Mouse (Mus musculus): ENCODE data around the gene Plcb2.

Plcb2 gene

DNA sequence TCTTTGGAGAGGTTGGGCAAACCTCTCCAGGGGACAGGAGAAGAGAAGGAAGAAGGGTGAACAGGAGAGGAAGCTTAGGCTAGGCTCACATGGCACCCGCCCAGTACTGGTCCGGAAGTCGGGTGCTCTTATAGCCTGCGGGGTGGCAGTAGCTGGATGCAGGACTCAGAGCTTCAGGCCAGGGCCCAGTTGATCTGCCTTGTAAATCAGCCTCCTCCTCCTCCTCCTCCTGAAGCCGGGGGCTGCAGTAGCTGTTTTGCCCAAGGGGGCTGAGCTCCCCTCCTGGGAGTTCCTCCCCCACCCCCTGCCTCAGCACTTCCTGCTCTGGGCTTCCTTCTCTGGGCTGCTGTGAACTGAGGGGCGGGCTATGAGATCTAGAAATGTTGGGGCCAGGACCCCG lies at the start of gene Plcb2:
Plcb2 (minus strand) TSS at position 102 of the 400 bp plus-strand sequence.
- in situ Hi-C loops (cut with MboI, MseI) = no loop called here

GRCm38 (mm10) chr2:118776295-118776694 lies 48.1 kb upstream of the Plcb2 start:
- in situ Hi-C loops (cut with MboI, MseI) = no loop called here

GRCm38 (mm10) chr2:118775846-118776245 lies 47.6 kb upstream of the Plcb2 start:
- in situ Hi-C loops (cut with MboI, MseI) = no loop called here

DNA sequence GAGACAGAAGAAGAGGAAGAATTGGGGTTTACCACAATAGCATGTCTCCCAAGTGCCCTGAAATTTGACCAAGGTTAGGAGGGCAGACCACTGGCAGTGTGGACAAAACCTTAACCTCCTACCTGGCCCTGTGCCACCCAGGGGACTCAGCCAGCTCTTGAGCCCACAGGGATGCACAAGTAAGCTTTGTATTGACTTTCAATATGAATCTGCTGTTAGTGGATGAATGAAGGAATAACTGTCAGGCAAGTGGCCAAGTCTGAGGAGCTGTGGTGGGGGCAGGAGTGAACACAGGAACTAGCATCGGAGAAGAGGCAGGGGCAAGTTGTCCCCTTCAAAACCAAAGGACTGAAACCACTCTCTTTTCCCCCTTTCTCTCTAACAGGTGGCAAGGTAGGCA lies 47.2 kb upstream of the Plcb2 start:
- in situ Hi-C loops (cut with MboI, MseI) = no loop called here

DNA sequence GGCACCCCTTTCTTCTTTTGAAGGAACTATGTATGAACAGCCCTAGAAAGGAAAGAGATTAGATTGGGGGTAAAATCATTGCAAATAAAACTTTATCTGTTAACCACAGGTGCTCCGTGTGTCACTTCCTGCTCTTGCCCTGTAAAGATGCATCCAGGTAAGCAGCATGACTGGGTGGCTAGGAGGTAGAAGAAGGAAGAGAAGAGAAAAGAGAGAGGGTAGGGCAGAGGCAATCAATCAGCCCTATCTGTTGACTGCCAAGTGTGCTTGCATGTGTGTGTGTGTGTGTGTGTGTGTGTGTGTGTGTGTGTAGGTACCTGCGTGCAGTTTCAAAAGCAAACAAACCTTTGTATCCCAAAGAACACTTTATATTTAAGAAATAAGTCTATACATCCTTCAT lies 46.3 kb upstream of the Plcb2 start:
- in situ Hi-C loops (cut with MboI, MseI) = no loop called here

DNA sequence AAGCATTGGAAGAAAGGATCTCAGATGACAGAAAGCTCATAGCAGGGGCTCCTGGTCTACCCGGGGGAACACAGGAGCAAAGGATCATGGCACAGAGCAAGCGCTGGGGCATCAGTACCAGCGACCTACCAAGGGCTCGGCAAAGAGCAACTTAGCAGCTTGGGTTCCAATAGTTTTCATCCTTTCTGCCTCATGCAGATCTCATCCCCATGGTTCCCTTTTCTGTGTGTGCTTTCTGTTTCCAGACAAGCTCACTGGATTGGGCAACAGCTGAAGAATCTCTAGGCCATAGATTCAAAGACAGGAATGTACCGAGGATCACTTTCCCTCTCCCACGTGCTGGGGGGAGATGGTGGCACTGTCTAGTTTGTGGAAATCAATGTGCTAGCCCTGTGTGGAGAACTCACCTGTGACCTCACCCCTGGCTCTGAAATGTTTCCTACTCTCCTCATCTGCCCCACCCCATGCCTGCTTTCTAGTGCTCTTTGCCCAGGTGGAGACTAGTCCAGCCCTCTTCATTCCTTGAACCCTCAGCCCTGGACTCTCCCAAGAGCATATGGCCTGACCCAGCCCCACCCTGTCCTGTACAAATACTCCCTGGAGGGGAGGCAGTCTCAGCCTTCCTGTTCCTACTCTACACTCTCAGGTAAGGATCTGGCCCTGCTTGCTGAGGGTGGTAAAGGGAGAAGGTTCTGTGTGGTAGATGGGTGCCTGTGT lies 44.1 kb upstream of the Plcb2 start, which contains the start of gene Phgr1:
Phgr1 (plus strand) TSS at position 612 of the 717 bp plus-strand sequence.
- in situ Hi-C loops (cut with MboI, MseI) = no loop called here

- in situ Hi-C loops (cut with MboI, MseI) = loop anchor here in 1 of 2 experiments (5.0 kb wide), 1 partner anchor 111 kb away; no protein-coding TSS in a partner anchor
Observed at GRCm38 (mm10) chr2:118766041-118767033, 38.1 kb upstream of the Plcb2 start.

DNA sequence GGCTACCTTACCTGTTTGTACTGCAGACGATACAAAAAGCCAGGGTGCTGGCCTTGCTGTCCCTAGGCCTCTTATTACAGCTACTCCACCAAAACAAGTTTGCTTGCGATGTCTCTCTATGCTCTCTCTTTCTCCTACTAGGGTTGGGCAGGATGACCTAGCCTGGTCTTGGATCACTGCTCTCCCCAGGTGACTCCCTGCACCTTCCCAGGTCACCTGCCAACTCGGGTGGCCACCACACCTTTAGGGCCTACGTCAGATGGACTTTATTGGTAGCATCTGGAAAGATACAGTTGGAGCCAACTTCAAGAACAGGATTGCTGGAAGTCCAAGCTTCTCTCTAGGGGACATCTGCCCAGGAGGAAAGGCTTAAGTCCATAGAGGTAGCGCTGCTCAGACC lies 36.6 kb upstream of the Plcb2 start:
- in situ Hi-C loops (cut with MboI, MseI) = loop anchor here (5.0 kb wide), 2 partner anchors 112 to 128 kb away; no protein-coding TSS in a partner anchor

DNA sequence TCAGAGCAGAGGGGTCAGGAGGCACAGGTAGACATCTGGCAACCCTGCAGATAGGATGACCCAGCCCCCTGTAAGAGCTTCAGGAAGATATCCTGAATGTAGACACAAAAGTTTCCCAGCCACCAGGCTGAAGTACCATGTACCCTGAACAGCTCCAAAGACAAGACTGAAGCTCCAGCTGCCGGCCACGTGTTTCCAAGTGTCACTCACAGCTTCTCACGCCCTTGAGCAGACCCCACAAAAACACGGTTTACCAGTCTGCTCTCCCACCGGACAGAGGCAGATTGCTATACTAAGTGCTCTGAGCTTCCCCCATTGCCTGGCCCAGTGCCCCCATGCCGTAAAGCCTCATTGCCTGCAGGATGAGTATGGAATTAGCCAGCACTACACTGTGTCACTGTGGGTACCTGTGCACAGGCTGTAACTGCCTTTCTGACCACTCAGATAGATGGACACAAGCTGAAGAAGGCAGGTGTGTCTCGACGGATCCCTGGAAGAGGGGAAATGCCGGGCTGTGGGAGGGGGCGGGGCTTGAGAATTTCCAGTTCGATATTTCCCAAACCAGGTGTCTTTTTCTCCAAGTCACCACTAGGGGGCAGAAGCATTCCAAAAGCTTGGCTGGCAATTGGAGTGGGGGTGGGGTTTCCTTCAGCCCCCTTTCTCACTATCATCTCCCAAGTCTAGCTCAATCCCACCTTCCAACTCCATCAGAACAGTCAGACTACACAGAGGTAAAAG lies 36.0 kb upstream of the Plcb2 start:
- in situ Hi-C loops (cut with MboI, MseI) = loop anchor here in 1 of 2 experiments (5.0 kb wide), 2 partner anchors 113 to 127 kb away; no protein-coding TSS in a partner anchor

DNA sequence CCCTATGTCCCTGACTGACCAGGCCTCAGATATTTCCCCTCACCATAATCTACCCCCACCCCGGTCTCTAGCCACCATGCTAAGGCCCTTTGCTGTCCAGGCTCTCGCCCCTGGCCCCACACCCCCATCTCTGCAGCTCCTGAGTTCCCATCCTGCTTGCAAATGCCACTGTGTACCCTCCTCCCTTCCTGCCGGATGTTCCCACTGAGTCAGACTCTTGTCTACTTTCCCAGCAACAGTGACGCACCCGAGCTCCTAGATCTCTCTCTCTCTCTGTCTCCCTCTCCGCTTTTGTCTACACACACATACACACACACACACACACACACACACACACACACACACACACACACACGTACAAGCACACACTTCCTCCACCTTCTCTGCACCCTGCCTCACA lies 35.2 kb upstream of the Plcb2 start:
- in situ Hi-C loops (cut with MboI, MseI) = loop anchor here in 1 of 2 experiments (5.0 kb wide), 2 partner anchors 114 to 126 kb away; no protein-coding TSS in a partner anchor

DNA sequence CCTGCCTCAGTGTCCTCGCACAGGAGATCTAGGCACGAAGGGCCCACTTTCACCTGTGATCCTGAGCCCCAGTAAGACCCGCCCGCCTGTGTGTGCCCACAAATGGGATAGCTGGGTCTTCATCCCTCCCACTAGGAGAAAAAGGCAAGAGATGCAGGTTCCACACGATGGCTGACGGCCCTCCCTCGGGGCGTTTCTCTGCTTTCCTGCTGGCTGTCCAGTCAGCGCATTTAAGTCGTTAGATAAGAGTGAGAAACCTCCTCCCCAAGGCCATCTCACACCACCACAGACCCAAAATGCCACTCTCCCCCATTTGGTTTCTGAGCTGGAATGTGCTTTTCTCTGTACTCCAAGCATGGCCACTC lies 34.5 kb upstream of the Plcb2 start:
- in situ Hi-C loops (cut with MboI, MseI) = loop anchor here in 1 of 2 experiments (5.0 kb wide), 2 partner anchors 115 to 125 kb away; no protein-coding TSS in a partner anchor

DNA sequence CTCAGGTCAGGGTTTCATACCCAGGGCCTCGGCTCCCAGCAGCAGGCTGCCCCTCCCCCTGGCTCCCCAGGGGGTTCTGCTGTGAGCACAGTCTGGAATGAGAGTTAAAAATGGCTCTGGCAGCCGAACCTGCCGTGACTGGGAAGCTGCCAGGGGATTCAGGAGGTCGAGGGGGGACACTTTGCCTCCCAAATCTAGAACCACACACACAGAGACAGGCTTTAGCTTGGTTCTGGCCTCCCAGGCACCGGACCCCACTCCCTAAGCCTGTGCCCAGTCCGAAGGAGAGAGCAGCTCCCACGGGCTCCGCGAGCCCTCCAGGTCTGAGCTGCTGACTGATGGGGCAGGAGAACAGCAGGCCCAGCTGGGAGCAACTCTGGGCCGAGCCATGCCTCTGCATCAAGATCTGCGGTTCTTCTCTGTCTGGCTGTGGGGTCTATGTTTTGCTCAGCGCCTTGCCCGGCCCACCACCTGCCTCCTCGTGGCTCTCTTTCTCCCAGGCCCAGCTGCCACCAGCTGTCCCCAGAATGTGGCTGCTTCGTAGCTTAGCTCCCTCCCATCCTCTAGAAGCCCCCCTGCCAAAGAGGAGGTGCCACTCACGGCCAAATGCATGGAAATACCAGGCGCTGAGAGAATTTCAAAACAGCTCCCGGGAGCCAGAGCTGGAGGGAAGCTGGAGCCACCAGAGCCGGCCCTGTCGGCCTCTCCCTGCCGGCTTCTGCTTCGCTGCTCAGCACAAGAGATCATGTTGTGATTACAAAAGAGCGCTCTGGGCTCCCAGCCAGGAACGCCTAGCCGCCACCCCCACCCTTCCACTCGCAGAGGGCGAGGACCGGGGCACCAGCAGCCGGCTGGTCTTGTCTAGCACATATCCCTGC lies 33.9 kb upstream of the Plcb2 start, which contains the start of gene Ccdc9b:
Ccdc9b (minus strand) TSS at position 756 of the 878 bp plus-strand sequence.
- in situ Hi-C loops (cut with MboI, MseI) = loop anchor here in 1 of 2 experiments (5.0 kb wide), 2 partner anchors 115 to 125 kb away; no protein-coding TSS in a partner anchor

GRCm38 (mm10) chr2:118761358-118761757 lies 33.1 kb upstream of the Plcb2 start:
- in situ Hi-C loops (cut with MboI, MseI) = loop anchor here in 1 of 2 experiments (5.0 kb wide), 2 partner anchors 116 to 124 kb away; no protein-coding TSS in a partner anchor

DNA sequence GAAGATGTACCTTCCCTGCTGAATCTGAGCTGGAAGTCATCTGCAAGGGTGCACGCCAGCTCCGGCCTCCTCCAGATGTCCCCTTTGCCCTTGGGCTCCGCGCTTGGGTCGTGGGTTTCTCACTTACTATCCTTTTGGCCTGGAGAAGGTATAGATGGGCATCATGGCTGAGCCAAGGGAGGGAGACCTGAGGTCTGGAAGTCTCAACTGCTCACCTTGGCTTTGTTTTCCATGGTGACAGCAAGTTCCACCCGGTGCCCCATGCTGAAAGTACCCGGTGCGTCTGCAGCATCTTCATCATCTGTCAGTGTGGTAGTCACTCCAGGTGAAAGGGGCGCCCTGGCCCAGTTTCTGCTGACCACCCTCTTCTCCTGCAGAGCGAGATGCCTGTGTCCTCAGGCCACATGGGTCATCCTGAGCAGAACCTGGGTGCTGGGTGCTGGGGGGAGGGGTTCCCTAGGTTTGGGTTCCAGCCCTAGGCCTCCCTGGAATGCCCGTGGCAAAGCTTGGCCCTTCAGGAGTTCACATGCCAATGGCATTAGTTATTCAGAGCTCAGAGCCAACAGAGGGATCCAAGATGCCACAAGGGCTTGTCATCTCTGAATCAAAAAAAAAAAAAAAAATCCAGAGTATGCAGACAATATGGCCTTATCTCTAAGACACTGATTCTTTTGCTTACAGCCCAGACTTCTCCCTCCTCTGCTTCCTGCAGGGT lies 32.2 kb upstream of the Plcb2 start:
- in situ Hi-C loops (cut with MboI, MseI) = loop anchor here in 1 of 2 experiments (5.0 kb wide), 2 partner anchors 117 to 123 kb away; no protein-coding TSS in a partner anchor

DNA sequence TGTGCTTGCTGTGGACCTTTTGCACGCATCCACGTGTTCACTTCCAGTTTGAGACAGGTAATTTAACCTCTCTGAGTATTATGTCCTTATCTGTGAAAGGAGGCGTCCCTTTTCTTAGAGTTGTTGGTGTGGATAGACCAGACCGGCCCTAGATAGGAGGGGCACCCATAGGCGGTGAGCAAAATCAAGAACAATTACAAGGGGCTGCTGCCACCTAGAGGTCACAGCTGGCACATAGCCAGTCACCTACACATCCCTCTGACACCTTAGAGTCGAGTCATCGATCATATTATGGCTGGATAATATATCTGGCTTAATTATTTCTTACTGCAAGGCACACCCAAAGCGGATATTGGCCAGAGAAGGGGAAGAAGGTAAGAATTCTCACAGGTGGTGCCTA lies 31.6 kb upstream of the Plcb2 start:
- in situ Hi-C loops (cut with MboI, MseI) = loop anchor here (5.0 kb wide), 2 partner anchors 117 to 123 kb away; no protein-coding TSS in a partner anchor

DNA sequence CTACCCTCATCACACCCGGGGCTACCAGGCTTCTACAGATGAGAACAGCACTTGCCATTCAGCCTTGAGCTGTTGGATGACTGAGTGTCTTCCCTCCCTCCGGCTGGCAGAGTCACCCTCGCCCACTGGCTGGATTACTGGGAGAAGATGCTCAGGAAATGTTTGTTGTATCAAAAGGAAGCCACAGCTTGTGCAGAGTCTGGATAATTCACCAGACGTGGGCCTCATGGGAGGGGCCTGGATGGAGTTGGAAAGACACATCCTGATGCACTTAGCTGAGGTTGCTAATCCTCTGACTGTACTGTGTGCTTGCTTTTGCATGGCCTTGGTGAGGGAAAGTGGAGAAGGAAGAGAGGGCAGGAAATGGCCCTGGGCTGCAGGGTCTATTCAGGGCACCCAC lies 27.9 kb upstream of the Plcb2 start:
- in situ Hi-C loops (cut with MboI, MseI) = loop anchor here in 1 of 2 experiments (5.0 kb wide), 1 partner anchor 119 kb away; no protein-coding TSS in a partner anchor

DNA sequence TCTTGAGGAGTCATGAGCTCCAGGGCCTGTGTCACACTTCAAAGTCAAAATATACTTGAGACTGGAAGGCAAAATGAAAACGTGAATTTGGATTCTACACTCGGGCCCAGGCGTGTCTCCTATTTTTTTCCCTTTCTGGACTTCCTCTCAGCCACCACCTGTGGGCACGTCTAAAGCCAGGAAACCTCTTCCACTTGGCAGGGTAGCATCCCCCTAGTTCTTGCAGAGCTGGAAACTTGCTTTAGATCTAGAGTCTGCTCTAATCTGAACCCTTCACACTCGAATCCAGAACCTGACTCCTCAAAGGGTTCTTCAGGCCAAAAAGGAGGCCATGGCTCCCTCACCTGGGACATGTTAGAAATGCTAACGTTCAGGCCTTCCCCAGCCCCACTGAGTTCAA lies 27.2 kb upstream of the Plcb2 start:
- in situ Hi-C loops (cut with MboI, MseI) = loop anchor here in 1 of 2 experiments (5.0 kb wide), 1 partner anchor 118 kb away; no protein-coding TSS in a partner anchor

DNA sequence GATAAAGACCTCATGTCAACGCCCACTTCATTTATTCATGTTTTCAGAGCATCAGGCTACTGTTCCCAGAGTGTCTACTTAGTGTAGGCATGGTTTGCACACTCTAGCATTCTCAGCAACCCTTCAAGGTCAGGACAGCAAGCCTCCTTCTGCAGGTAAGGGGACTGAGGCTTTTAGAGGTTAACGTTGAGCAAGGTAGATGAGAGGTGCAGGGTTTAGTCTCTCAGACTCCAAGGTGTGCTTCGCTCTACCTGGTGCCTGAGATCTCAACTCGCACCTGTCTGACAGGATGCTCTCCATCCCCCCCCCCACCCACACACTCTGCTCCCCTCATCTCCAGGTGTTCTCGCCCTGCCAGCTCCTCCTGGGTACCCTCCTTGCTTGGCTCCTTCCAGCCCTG lies 25.9 kb upstream of the Plcb2 start:
- in situ Hi-C loops (cut with MboI, MseI) = no loop called here

DNA sequence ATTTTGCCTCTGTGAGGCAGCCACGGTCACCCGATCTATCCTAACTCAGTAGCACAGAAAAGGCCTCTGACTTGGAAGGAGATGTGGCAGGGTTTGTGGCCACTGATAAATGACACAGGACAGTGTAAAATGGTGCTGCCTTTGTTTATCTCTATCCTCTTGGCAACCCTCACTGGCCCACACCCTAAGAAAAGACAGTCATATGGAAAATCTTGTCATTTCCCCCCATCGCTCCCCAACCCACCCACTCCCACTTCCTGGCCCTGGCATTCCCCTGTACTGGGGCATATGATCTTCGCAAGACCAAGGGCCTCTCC lies 24.5 kb upstream of the Plcb2 start:
- in situ Hi-C loops (cut with MboI, MseI) = no loop called here

Measured in T-helper 17 cell (primary cell).